Mouse (Mus musculus): ENCODE measurements around the gene Iqgap2. TPM values are rescaled to one million over a fixed set of nuclear protein-coding genes. Genes with fewer than 3 reads are reported as not detected.

Iqgap2 gene
- total and polyA plus RNA-seq, 3 experiments, result 0.08 to 0.14 (median 0.11) TPM

DNA sequence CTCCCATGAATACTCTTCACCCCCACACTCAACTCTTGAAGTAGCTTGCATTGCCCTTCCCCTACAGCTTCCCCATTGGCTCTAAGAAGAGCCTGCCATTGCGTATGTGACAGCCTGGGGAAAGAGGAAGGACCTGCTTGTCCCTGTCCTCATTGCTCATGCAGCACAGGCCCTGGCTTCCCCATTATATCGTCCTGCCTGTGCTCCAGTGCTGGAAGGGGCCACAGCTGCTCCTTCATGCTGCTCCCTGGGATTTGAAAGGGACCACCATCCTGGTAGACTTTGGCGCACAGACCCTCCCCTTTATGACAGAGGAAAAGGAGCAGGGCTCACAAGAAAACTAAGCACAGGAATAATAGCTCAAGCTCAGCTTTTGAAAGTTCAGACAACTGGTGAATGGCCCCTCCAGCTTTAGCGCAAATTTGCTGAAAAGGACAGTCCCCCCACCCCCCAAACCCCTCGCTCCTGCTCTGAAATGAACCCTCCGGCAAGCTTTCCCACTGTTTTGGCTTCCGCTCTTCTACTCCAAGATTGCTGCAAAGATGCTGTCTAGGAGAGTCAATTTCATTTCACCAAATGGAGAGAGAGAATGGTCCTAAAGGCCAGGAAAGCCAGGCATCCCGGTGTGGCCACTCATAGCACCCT, 22.7 kb downstream of the Iqgap2 start:
- in situ Hi-C loops (cut with MboI; ENCODE audit: low pct_ligation_motif_present, low pct_unique_long_range_greater_than_20kb, low sequenced_read_pairs) (no loop called here), dilution Hi-C loops (cut with MboI; ENCODE audit: extremely low pct_ligation_motif_present, extremely low pct_unique_long_range_greater_than_20kb, low sequenced_read_pairs) (no loop called here)
- Histone ChIP-seq H3K27ac (ENCODE audit: insufficient read depth, low read depth) (no peak overlapping the region), H3K4me3 (replicated peaks in 1 of 3; ENCODE audit: low read depth in 2 of 3, low read length in 2 of 3, poor library complexity in 1 of 3) (no peak overlapping the region), H3K27me3 (replicated peaks) (no peaks in the 10 kb centered on the region), H3K79me2 (replicated peaks; ENCODE audit: control insufficient read depth, extremely low read depth, insufficient read depth, poor library complexity, severe bottlenecking) (no peaks in the 10 kb centered on the region), H3K36me3 (replicated peaks in 1 of 2; ENCODE audit: control insufficient read depth in 1 of 2, insufficient read depth in 1 of 2, low read length in 1 of 2) (no peaks in the 10 kb centered on the region), H3K9ac (ENCODE audit: insufficient read depth, low read depth) (no peak overlapping the region), H3K4me1 (ENCODE audit: control insufficient read depth in 1 of 2, insufficient read depth in 2 of 2) (peaks cover 0 to 10% of the 10 kb centered on the region in 2 experiments; a peak in 2 of 4 replicates), H3K9me3 (replicated peaks; ENCODE audit: low read length) (no peaks in the 10 kb centered on the region), H3K4me2 (ENCODE audit: insufficient read depth, low read depth, poor library complexity, severe bottlenecking) (no peak overlapping the region)
- peak; percentile 30 for DNase-seq (ENCODE audit: extremely low read depth)
- TF ChIP-seq NRF1 (IDR thresholded peaks at IDR 0.05; ENCODE audit: low read depth, low read length), result no peak
- TF ChIP-seq RAD21 (IDR thresholded peaks at IDR 0.05; ENCODE audit: low read depth, low read length), result no peak
- TF ChIP-seq MAZ (IDR thresholded peaks at IDR 0.05; ENCODE audit: low read depth, low read length), result no peak

DNA sequence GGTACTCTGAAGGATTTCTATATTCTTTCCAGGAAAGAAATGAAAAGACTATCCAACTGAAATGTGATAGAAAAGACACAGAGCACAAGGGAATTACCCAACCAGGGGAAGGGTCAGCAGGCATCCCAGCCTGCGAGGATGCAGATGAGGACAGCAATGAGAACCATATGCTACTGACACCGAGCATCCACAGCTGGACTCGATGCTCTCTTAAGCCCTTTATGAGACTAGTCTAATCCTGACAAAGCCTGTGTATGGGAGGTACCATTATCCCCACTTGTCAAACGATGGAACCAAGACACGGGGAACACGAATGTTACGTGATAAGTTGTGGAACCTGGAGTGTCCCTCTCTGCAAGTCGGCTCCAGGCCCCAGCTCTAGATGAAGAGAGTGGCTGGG, 29.5 kb downstream of the Iqgap2 start:
- H3K27me3 ChIP-seq (replicated peaks), result no peaks in the 10 kb centered on the region
- H3K9ac ChIP-seq (ENCODE audit: insufficient read depth, low read depth), result no peak overlapping the region
- H3K79me2 ChIP-seq (replicated peaks; ENCODE audit: control insufficient read depth, extremely low read depth, insufficient read depth, poor library complexity, severe bottlenecking), result no peaks in the 10 kb centered on the region
- in situ Hi-C loops (cut with MboI; ENCODE audit: low pct_ligation_motif_present, low pct_unique_long_range_greater_than_20kb, low sequenced_read_pairs) (no loop called here), dilution Hi-C loops (cut with MboI; ENCODE audit: extremely low pct_ligation_motif_present, extremely low pct_unique_long_range_greater_than_20kb, low sequenced_read_pairs) (no loop called here)
- no peaks in the 10 kb centered on the region for H3K4me1 ChIP-seq (ENCODE audit: control insufficient read depth in 1 of 2, insufficient read depth in 2 of 2)
- H3K4me3 ChIP-seq (replicated peaks in 1 of 3; ENCODE audit: low read depth in 2 of 3, low read length in 2 of 3, poor library complexity in 1 of 3), result no peak overlapping the region
- no peak overlapping the region for H3K27ac ChIP-seq (ENCODE audit: insufficient read depth, low read depth)
- no peak for DNase-seq (ENCODE audit: extremely low read depth)
- H3K4me2 ChIP-seq (ENCODE audit: insufficient read depth, low read depth, poor library complexity, severe bottlenecking), result no peak overlapping the region
- no peaks in the 10 kb centered on the region for H3K36me3 ChIP-seq (replicated peaks in 1 of 2; ENCODE audit: control insufficient read depth in 1 of 2, insufficient read depth in 1 of 2, low read length in 1 of 2)
- H3K9me3 ChIP-seq (replicated peaks; ENCODE audit: low read length), result no peaks in the 10 kb centered on the region
- TF ChIP-seq EP300 (IDR thresholded peaks at IDR 0.05; ENCODE audit: low read length) (no peak), JUN (IDR thresholded peaks at IDR 0.05; ENCODE audit: insufficient read depth, low read depth, low read length) (no peak), BHLHE40 (IDR thresholded peaks at IDR 0.05; ENCODE audit: low read depth, low read length) (no peak), MAX (IDR thresholded peaks at IDR 0.05; ENCODE audit: low read length) (no peak), ETS1 (conservative IDR thresholded peaks at IDR 0.05; ENCODE audit: low read depth, low read length) (no peak), MYC (IDR thresholded peaks at IDR 0.05; ENCODE audit: low read depth, low read length) (no peak), NELFE (IDR thresholded peaks at IDR 0.05; ENCODE audit: low read depth, low read length) (no peak), E2F4 (IDR thresholded peaks at IDR 0.05; ENCODE audit: insufficient replicate concordance, low read depth, low read length) (no peak), TBP (conservative IDR thresholded peaks at IDR 0.05; ENCODE audit: low read depth, low read length) (no peak), KAT2A (IDR thresholded peaks at IDR 0.05; ENCODE audit: insufficient replicate concordance, low read length) (no peak), ELF1 (IDR thresholded peaks at IDR 0.05; ENCODE audit: low read depth, low read length) (no peak), POLR2AphosphoS2 (IDR thresholded peaks at IDR 0.05; ENCODE audit: low read depth, low read length) (no peak), ZMIZ1 (IDR thresholded peaks at IDR 0.05; ENCODE audit: low read depth, low read length) (no peak), CHD1 (IDR thresholded peaks at IDR 0.05; ENCODE audit: low read depth, low read length) (no peak), TCF12 (IDR thresholded peaks at IDR 0.05; ENCODE audit: low read depth, low read length) (no peak), NRF1 (IDR thresholded peaks at IDR 0.05; ENCODE audit: low read depth, low read length) (no peak), ZNF384 (IDR thresholded peaks at IDR 0.05; ENCODE audit: low read depth, low read length) (no peak)
